Mouse (Mus musculus) C2C12 (cell line): Measurements from ENCODE around the gene Efna3.
A peak's percentile ranks its signal among the peaks of the same experiment; 100 is the strongest.

Experiments
- CTCF ChIP-seq: IDR thresholded peaks from one replicate; pipeline ENCODE4 v1.5.1; 2011; ENCODE audit not compliant: control insufficient read depth, insufficient read depth, insufficient read length
- FOSL1 ChIP-seq: IDR thresholded peaks from one replicate; pipeline ENCODE4 v1.8.0; 2011; ENCODE audit warnings: mild to moderate bottlenecking, low read length; ENCODE audit not compliant: poor library complexity, insufficient read depth, severe bottlenecking
- MAX ChIP-seq: IDR thresholded peaks from one replicate; pipeline ENCODE4 v1.6.1; 2011; ENCODE audit warnings: mild to moderate bottlenecking, control low read depth

DNA sequence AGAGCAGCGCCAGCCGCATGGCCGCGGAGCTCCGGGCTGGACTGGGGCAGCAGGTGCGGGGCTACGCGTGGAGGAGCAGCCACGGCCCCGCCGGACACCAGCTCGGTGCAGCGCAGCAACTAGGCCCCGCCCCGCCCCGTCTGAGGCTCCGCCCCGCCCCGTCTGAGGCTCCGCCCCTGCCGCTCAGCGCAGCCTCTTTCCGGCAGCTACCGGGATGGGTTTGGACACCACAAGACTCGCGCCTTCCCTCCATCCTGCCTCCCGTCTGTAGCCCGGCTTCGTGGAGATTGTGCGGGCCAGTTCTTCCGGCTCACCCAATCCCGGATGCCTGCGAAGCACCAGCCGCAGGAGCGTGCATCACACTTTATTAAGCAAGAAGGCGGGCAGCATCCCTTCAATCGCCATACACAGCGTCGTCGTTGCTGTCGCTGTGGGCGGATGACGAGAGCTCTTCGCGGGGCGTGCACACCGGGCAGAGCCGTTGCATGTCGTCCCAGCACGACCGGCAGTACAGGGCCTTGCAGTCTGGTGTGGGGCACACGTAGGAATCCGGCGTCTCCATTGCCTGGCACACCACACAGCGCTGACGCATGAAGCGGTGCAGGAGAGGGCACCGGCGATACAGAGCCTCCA, 27.2 kb upstream of the Efna3 start, which contains the start of gene Adam15:
- TF ChIP-seq CTCF: no peak
- TF ChIP-seq MAX: peak; percentile 73
- no peak for TF ChIP-seq FOSL1
